Mouse (Mus musculus): ENCODE results near the gene Col23a1.

The Col23a1 gene

DNA sequence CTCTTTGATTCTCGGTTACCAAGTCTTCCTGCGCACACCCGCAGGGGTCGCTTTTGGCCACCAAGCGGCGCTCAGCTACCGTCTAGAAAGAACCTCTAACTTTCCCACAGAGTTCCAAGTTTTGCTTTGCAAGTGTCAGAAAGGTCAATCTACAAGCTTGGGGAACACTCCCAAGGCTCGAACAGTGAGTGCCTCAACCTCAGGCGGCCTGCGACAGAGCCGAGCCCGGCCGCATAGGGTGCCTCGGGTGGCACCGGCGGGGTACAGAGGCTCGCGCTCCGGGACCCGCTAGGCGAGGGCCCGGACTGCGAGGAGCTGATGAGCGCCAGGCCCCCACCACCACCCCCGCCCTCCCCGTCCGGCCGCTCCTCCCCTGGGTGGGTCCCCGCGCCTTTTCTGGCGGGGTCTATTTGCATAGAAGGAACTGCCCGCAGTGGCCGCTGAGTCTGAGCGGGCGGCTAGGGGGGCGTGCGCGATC is at the start of gene Col23a1:
Gene Col23a1, plus strand, starts transcription at position 357 of the 478 bp plus-strand sequence.
- DNase-seq (ENCODE audit: low read depth, low spot score): no peak

- DNase-seq (ENCODE audit: low read depth, low spot score): no peak
These were observed 46.8 kb upstream of the Col23a1 start for GRCm38 (mm10) chr11:51242897-51243296.

- no peak for DNase-seq (ENCODE audit: low read depth, low spot score)
These were observed 32.7 kb upstream of the Col23a1 start for GRCm38 (mm10) chr11:51257006-51257405.

DNA sequence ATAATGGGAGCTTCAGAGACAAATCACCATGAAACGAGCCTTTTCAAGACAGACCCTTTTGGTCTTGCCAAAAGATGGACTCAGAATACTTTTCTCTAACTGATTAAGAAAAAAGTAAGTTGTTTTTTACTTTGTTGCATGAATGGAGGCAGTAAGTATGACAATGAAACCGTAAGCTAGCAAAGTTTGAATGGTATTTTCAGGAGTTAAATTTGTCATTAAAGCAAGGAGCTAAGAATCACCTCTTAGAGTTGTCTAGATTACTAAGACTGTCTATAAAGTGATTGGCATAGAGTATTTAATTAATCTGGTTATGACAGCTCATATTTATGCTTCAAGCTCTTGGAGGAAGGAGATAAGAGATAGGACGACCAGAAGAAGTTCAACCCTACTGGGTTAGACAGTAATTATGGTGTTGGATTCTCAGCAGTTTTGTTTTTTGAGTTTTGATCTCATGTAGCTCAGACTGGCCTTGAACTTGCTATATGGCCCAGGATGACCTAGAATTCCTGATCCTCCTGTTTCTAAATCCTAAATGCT is 28.0 kb upstream of the Col23a1 start, which contains the start of gene Clk4:
Gene Clk4, plus strand, starts transcription at position 51 of the 540 bp plus-strand sequence.
- DNase-seq (ENCODE audit: low read depth, low spot score): no peak

GRCm38 (mm10) chr11:51262342-51263285 is 27.1 kb upstream of the Col23a1 start, which contains the start of gene BC049762:
Gene BC049762, minus strand, starts transcription at chr11:51263046.
- DNase-seq (ENCODE audit: low read depth, low spot score): peak; percentile 95

DNA sequence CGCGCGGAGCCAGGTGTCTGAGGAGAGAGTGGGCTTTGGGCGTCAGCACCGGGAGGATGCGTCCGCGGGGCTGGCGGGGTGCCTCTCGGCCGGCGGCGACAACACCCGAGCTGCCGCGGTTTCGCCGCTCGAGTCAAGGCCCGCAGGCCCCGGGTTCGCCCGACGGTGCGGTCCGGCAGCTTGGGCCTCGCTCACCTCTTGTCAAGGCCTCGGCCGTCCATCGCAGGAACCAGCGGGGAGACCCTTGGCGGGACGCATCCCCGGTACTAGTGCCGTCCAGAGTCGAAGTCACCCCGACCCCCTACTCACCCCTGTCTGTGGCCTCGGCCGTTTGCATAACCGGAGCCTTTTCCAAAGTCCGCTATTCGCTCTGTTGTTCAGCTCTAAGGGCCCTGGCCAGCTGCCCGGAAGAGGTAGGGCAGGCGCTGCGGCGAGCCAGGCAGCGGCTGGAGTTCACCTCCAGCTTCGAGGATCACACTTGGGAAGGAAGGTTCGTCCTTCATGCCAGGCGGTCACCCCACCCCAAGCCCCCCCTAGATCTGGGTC is 26.4 kb upstream of the Col23a1 start:
- DNase-seq (ENCODE audit: low read depth, low spot score): peak; percentile 18

GRCm38 (mm10) chr11:51264352-51264751 is 25.4 kb upstream of the Col23a1 start:
- no peak for DNase-seq (ENCODE audit: low read depth, low spot score)

DNA sequence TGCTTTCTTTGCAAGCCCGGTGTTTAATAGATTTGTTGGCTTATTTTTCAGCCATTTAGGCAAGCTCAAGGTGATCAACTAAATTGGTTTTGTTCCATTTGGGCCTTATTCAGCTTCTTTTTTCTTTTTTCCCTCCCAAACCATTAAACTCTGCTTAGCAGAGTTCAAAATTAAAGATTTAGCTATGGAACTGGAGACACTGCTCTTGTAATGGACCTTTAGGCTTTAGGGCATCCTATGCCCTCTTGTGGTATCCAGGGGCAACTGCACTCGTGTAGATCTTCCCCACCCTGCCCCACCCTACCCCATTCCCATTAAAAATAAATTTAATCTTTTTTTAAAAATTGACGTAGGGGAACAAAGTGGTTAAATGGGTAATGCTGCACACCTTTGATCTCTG is 24.4 kb upstream of the Col23a1 start:
- no peak for DNase-seq (ENCODE audit: low read depth, low spot score)

DNA sequence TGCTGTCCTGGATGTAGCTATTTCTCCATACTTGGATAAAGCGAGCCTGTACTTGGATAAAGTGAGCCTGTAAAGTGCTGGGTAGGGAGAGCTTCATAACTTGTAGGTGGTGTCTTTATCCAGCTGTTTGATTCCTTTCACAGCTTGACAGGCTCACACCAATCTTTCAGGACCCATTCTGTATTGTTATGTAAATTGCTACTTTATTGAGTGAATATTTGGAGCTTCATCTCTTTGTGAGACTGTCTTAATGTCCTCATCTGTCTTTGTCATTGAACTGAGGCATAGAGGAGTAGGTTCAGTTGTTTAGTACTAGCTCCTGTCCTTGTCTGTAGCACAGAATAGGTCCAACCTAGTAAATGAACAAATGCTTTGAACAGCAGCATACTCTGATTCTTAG is 15.3 kb upstream of the Col23a1 start:
- no peak for DNase-seq (ENCODE audit: low read depth, low spot score)

DNA sequence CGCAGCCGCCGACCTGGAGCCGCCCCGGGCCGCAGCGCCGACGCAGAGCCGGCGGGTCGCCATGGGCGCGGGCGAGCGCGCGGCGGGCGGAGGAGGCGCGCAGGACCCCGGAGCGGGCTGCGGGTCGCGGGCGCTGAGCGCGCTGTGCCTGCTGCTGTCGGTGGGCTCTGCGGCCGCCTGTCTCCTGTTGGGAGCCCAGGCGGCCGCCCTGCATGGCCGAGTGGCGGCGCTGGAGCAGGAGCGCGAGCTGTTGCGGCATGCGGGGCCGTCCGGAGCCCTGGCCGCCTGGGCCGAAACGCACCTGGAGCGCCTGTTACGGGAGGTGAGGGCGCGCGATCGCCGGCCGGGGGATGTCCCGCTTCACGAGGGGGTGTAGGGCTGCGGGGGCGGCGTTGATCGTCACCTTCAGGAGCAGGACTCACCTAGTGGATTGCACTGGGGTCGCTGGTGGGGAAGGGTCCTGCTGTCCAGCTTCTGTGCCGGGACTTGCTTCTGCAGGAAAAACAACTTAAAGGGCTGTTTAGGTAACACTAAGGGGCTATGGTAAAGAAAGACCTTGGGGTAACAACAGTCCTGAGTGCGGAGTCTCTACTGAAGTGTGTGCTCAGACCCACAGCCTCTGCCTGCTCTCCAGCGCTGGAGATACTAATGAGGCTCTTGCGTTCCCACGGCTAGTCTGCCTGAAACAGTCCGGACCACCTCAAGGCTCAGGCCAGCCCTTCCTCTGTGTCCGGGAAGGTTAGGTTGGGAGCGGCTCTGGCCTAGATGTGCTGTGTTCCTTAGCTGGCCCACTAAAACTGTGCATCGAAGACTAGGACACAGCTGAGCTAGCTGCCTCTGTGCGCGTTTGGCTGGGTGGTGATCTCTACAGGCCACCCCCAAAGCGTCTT is 591 bp downstream of the Col23a1 start:
- DNase-seq (ENCODE audit: low read depth, low spot score): no peak

DNA sequence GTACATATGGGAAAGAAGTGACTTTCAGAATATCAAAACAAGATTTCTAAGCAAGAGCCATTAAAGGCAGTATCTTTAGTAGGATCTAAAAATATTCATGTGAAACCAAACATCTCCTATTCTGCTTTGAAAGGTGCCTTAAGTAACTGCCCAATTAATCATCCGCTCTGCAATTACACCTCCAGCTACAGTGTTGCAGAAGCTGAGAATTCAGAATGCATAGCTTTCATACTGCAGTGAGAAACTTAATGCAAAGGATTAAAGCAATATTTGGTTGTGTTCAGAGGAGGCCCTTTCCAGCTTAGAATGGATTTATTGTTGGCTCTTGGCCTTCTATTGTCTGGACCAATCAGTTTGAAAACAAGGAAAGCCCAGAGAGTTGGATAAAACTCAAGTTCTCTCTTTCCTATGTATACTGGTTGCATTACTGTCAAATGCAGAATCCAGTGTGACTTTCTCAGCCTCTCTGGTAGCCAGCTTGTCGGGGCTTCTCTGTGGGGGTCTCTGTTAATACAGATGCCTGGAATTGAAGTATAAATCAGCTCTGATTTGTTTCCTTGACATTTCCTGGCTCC is 4.3 kb downstream of the Col23a1 start:
- DNase-seq (ENCODE audit: low read depth, low spot score): peak; percentile 17

DNA sequence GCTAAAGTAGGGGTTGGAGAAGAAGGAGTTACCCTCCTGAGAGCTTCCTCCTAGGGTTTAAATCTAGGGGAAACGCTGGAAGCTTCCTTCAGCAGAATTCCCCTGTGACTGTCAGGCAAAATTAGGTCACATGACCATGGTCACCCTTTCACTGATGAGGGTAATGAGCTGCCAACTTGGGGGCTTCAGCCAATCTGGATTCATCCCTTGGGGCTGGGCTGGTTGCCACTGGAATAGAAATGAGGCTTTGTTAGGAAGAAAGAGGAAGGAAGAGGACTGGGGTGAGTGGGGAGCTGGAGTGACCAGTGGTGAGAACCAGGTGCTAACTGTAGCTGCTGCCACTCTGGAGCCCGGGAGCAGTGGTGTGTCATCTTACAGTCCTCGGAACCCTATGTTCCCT is 6.0 kb downstream of the Col23a1 start:
- DNase-seq (ENCODE audit: low read depth, low spot score): no peak

- no peak for DNase-seq (ENCODE audit: low read depth, low spot score)
These were observed 9.0 kb downstream of the Col23a1 start for GRCm38 (mm10) chr11:51298691-51299090.

DNA sequence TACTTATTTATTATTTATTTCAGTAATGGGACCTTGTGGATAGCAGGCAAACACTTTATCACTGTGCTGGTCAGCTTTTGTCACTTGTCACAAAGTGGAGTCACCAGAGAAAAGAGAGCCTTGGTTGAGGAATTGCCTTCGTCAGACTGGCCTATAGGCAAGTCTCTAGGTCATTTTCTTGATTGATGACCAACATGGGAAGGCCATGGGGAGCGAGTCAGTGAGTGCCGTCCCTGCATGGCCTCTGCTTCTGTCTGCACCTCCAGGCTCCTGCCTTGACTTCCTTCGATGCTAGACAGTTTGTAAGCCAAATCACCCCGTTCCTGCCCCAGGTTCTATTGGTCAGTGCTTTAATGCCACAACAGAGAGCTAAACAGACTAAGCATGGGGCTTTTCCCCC is 12.7 kb downstream of the Col23a1 start:
- no peak for DNase-seq (ENCODE audit: low read depth, low spot score)

DNA sequence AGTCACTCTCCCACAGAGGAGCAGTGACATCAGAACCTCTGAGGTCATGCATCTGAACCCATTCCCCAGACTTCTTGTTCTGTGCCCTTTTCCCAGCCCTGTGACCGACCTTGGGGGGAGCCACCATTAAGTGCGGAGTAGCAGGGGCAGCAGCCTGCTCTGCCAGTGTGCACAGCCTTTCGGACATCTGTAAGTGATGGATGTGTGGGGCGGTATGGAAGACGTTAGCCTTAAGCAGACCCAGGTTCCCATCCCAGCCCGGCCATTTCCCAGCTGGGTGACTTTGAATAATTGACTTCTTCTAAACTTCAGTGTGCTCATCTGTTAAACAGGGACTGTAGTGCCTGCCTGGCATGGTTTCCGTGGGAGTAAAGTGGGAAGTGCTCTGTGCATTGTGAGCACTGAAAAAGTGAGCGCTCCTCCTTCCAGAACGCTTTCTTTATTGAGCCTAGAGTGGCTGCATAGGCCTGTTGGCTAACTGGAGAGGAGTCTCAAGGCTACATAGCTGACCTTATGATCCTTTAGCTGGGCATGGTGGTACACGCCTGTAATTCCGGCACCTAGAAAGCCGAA is 14.3 kb downstream of the Col23a1 start:
- DNase-seq (ENCODE audit: low read depth, low spot score): peak; percentile 18

GRCm38 (mm10) chr11:51308306-51308705 is 18.6 kb downstream of the Col23a1 start:
- no peak for DNase-seq (ENCODE audit: low read depth, low spot score)

DNA sequence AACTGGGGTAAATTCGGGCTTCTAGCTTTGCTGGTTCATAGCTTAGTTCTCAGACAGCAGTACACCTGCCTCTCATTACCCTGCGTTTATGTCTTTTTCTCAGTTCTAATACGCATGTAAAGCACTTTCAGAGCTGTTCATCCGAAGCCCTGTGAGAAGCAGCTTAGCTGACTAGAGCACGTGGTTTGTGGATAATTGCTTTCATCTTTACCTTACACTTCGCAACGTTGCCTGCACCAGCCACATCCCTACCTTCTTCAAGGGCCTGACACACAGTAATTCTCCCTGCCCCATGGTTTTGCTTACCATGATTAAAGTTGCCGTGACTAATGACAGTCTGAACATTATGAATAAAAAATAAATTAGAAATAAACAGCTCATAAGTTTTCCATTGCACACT is 22.1 kb downstream of the Col23a1 start:
- DNase-seq (ENCODE audit: low read depth, low spot score): no peak

GRCm38 (mm10) chr11:51315991-51316810 is 26.5 kb downstream of the Col23a1 start:
- no peak for DNase-seq (ENCODE audit: low read depth, low spot score)

DNA sequence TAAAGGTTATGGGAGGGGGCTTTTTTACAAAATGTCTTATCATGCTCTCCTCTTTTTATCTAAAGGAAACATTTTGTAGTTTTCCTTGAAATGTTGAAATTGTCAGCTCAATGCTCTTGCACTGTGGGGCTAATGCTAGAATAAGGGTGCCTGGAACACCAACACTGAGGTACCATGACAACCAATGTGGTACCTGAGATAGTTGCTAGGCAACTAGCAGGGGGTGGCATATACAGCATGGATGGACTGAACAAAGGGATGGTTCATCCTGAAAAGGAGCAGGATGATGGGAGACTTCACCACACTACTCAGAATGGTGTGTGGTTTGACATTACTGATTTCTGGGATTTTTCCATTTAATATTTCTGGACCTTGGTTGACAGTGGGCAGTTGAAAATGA is 30.9 kb downstream of the Col23a1 start:
- DNase-seq (ENCODE audit: low read depth, low spot score): no peak

DNA sequence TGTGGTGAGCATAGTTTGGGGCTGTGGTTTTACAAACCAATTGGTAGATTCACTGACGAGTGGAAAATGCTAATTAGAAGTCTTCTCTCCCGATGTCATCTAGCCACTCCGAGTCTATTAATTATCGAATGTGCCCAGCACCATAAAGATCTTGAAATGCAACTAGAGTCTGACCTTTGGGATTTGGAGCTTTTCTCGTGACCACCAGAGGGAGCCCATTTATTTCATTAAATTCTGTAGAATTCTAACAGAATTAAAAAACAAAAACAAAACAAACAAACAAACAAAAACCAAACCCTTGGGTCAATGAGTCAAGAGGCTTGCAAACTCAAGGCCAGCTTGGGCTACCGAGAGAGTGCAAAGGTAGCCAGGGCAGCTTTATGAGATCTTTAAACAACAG is 37.2 kb downstream of the Col23a1 start:
- no peak for DNase-seq (ENCODE audit: low read depth, low spot score)

Measured in telencephalon, adult 2 months (tissue).